In genomic region chr13:83582564-83582963, GRCm38 (mm10) we compare ENCODE assay signal across 34 mouse cellular contexts.
A peak's percentile ranks its signal among the peaks of the same experiment; 100 is the strongest.
DNase-seq lines count a peak whose midpoint lies in the region; ATAC-seq and TF ChIP-seq lines count a peak whose summit lies in the region.
"Had no signal": no experiment of that assay in that cellular context is flagged by ENCODE, and none has a peak within 500 bp of the region (broad histone marks: within the 10 kb centered on the region; RNA-seq: fewer than 3 reads in every experiment).

No protein-coding gene starts in this region.

- no peaks in the 10 kb centered on the region for H3K27me3 ChIP-seq in embryonic facial prominence, embryonic 11.5 days (ENCODE audit: control insufficient read depth, insufficient read depth, low read length)
- H3K27me3 ChIP-seq in embryonic facial prominence, embryonic 10.5 days (replicated peaks; ENCODE audit: low read depth, poor library complexity, severe bottlenecking) = no peaks in the 10 kb centered on the region
- no peaks in the 10 kb centered on the region for H3K27me3 ChIP-seq in kidney, adult 2 months (replicated peaks; ENCODE audit: control insufficient read depth, insufficient read depth, low read length)
- H3K27me3 ChIP-seq in liver, adult 2 months (ENCODE audit: control insufficient read depth, insufficient read depth, low read length) = no peaks in the 10 kb centered on the region
- H3K27me3 ChIP-seq in liver, embryonic 12.5 days (replicated peaks) = no peaks in the 10 kb centered on the region
- H3K27me3 ChIP-seq in forebrain, embryonic 15.5 days = no peaks in the 10 kb centered on the region
- H3K27me3 ChIP-seq: heart, embryonic 12.5 days; hindbrain, embryonic 12.5 days; intestine, embryonic 15.5 days; kidney, embryonic 15.5 days; limb, embryonic 12.5 days; liver, embryonic 13.5 days; lung, embryonic 15.5 days; neural tube, embryonic 15.5 days; stomach, embryonic 15.5 days had no signal

- no peak for TF ChIP-seq POLR2A in kidney, adult 2 months (IDR thresholded peaks at IDR 0.05; ENCODE audit: low read depth, low read length)
- no peak for TF ChIP-seq POLR2A in liver, adult 2 months (IDR thresholded peaks at IDR 0.05; ENCODE audit: extremely low read depth, insufficient read depth, low read length)

- H3K27ac ChIP-seq in embryonic facial prominence, embryonic 11.5 days (replicated peaks; ENCODE audit: low read depth, low read length) = no peak overlapping the region
- H3K27ac ChIP-seq in embryonic facial prominence, embryonic 10.5 days (replicated peaks) = no peak overlapping the region
- H3K27ac ChIP-seq in kidney, adult 2 months (ENCODE audit: insufficient read depth, low read depth, low read length) = no peak overlapping the region
- H3K27ac ChIP-seq in liver, adult 2 months (replicated peaks; ENCODE audit: insufficient read depth, low read depth, low read length) = no peak overlapping the region
- H3K27ac ChIP-seq in liver, embryonic 12.5 days = no peak overlapping the region
- H3K27ac ChIP-seq in forebrain, embryonic 15.5 days (replicated peaks) = no peak overlapping the region
- H3K27ac ChIP-seq: hindbrain, embryonic 12.5 days; hindbrain, postnatal 0 days; intestine, embryonic 15.5 days; kidney, embryonic 15.5 days; limb, embryonic 12.5 days; liver, embryonic 13.5 days; lung, embryonic 15.5 days; neural tube, embryonic 15.5 days; stomach, embryonic 15.5 days had no signal

- H3K36me3 ChIP-seq in embryonic facial prominence, embryonic 11.5 days (replicated peaks; ENCODE audit: control insufficient read depth, insufficient read depth, low read depth, low read length) = no peaks in the 10 kb centered on the region
- no peaks in the 10 kb centered on the region for H3K36me3 ChIP-seq in embryonic facial prominence, embryonic 10.5 days (replicated peaks)
- H3K36me3 ChIP-seq in kidney, adult 2 months (ENCODE audit: control insufficient read depth, insufficient read depth, low read length) = no peaks in the 10 kb centered on the region
- no peaks in the 10 kb centered on the region for H3K36me3 ChIP-seq in liver, adult 2 months (ENCODE audit: control insufficient read depth, insufficient read depth, low read length)
- H3K36me3 ChIP-seq in liver, embryonic 12.5 days = no peaks in the 10 kb centered on the region
- no peaks in the 10 kb centered on the region for H3K36me3 ChIP-seq in forebrain, embryonic 15.5 days
- H3K36me3 ChIP-seq: G1E; heart, embryonic 12.5 days; hindbrain, embryonic 12.5 days; intestine, embryonic 15.5 days; kidney, embryonic 15.5 days; limb, embryonic 12.5 days; liver, embryonic 13.5 days; lung, embryonic 15.5 days; neural tube, embryonic 15.5 days; stomach, embryonic 15.5 days had no signal

- TF ChIP-seq CTCF in kidney, adult 2 months (conservative IDR thresholded peaks at IDR 0.05; ENCODE audit: insufficient read depth, insufficient read length, low read depth, low read length) = no peak
- TF ChIP-seq CTCF in liver, adult 2 months (IDR thresholded peaks at IDR 0.05; ENCODE audit: low read depth, low read length) = no peak

- H3K79me2 ChIP-seq in liver, adult 2 months (ENCODE audit: control insufficient read depth, insufficient read depth, low read length) = no peaks in the 10 kb centered on the region

- peak; percentile 13 for DNase-seq in embryonic facial prominence, embryonic 11.5 days (ENCODE audit: low spot score)
- DNase-seq in embryonic facial prominence, embryonic 10.5 days (ENCODE audit: low spot score) = no peak
- DNase-seq in kidney, adult 2 months = peak; percentile 57
- DNase-seq in kidney, postnatal 14 days = no peak
- DNase-seq in liver, adult 2 months (ENCODE audit: extremely low read depth, low read depth, low spot score) = peak; percentile 4
- peak; percentile 26 for DNase-seq in 416B (ENCODE audit: low read depth)
- DNase-seq: adrenal gland, adult 8-10 months; cerebellum, adult 11 months; cerebellum, adult 9-10 months; cerebellum, postnatal 36 days; forebrain, postnatal 0 days; gastrocnemius, postnatal 14 days; heart, adult 18-20 months; heart, postnatal 10 days; kidney, postnatal 4 days; layer of hippocampus, adult 9-11 months; liver, embryonic 13.5 days; lung, postnatal 4 days; midbrain, embryonic 14.5 days; retina, postnatal 1 day; right cerebral cortex, postnatal 14 days had no signal

- H3K4me3 ChIP-seq in embryonic facial prominence, embryonic 11.5 days (ENCODE audit: low read depth, low read length) = no peak overlapping the region
- H3K4me3 ChIP-seq in embryonic facial prominence, embryonic 10.5 days = no peak overlapping the region
- no peak overlapping the region for H3K4me3 ChIP-seq in kidney, adult 2 months (ENCODE audit: insufficient read depth, low read depth, low read length)
- no peak overlapping the region for H3K4me3 ChIP-seq in liver, adult 2 months (ENCODE audit: insufficient read depth, low read depth, low read length)
- H3K4me3 ChIP-seq in liver, embryonic 12.5 days = no peak overlapping the region
- H3K4me3 ChIP-seq in forebrain, embryonic 15.5 days = no peak overlapping the region
- H3K4me3 ChIP-seq: erythroblast, embryonic 14.5 days; heart, embryonic 12.5 days; hindbrain, embryonic 12.5 days; intestine, embryonic 15.5 days; kidney, embryonic 15.5 days; limb, embryonic 12.5 days; liver, embryonic 13.5 days; lung, embryonic 15.5 days; neural tube, embryonic 15.5 days; stomach, embryonic 15.5 days had no signal

- H3K9ac ChIP-seq in embryonic facial prominence, embryonic 11.5 days (replicated peaks; ENCODE audit: low read length) = no peak overlapping the region
- H3K9ac ChIP-seq in liver, adult 2 months (ENCODE audit: low read depth, low read length) = no peak overlapping the region
- no peak overlapping the region for H3K9ac ChIP-seq in liver, embryonic 12.5 days
- H3K9ac ChIP-seq in forebrain, embryonic 15.5 days (replicated peaks) = no peak overlapping the region
- H3K9ac ChIP-seq: forebrain, postnatal 0 days; heart, embryonic 12.5 days; hindbrain, embryonic 12.5 days; intestine, embryonic 15.5 days; kidney, embryonic 15.5 days; limb, embryonic 12.5 days; liver, embryonic 13.5 days; lung, embryonic 15.5 days; neural tube, embryonic 15.5 days; stomach, embryonic 15.5 days had no signal

- H3K9me3 ChIP-seq in embryonic facial prominence, embryonic 11.5 days (replicated peaks; ENCODE audit: control insufficient read depth, low read length) = no peaks in the 10 kb centered on the region
- H3K9me3 ChIP-seq in embryonic facial prominence, embryonic 10.5 days = no peaks in the 10 kb centered on the region
- H3K9me3 ChIP-seq in liver, embryonic 12.5 days (replicated peaks) = no peaks in the 10 kb centered on the region
- H3K9me3 ChIP-seq in forebrain, embryonic 15.5 days = no peaks in the 10 kb centered on the region
- H3K9me3 ChIP-seq: G1E; heart, embryonic 12.5 days; hindbrain, embryonic 12.5 days; intestine, embryonic 15.5 days; kidney, embryonic 15.5 days; limb, embryonic 12.5 days; liver, embryonic 13.5 days; lung, embryonic 15.5 days; neural tube, embryonic 15.5 days; stomach, embryonic 15.5 days had no signal

- H3K4me1 ChIP-seq in embryonic facial prominence, embryonic 11.5 days (ENCODE audit: control insufficient read depth, insufficient read depth, low read length) = no peaks in the 10 kb centered on the region
- 0 out of 2 replicates have a peak, but pooled peaks cover 4% of the 10 kb centered on the region for H3K4me1 ChIP-seq in embryonic facial prominence, embryonic 10.5 days
- no peaks in the 10 kb centered on the region for H3K4me1 ChIP-seq in kidney, adult 2 months (ENCODE audit: control insufficient read depth, insufficient read depth, low read length)
- H3K4me1 ChIP-seq in liver, adult 2 months (ENCODE audit: control insufficient read depth, insufficient read depth, low read length) = no peaks in the 10 kb centered on the region
- H3K4me1 ChIP-seq in liver, embryonic 12.5 days = no peaks in the 10 kb centered on the region
- no peaks in the 10 kb centered on the region for H3K4me1 ChIP-seq in forebrain, embryonic 15.5 days
- H3K4me1 ChIP-seq: hindbrain, embryonic 12.5 days; intestine, embryonic 15.5 days; kidney, embryonic 15.5 days; limb, embryonic 12.5 days; liver, embryonic 13.5 days; lung, embryonic 15.5 days; neural tube, embryonic 15.5 days; stomach, embryonic 15.5 days had no signal

- 70% methylated on average over 1 of the region's 1 CpGs for WGBS in embryonic facial prominence, embryonic 11.5 days
- 78% methylated on average over 1 of the region's 1 CpGs for WGBS in embryonic facial prominence, embryonic 10.5 days
- 80% methylated on average over 1 of the region's 1 CpGs for WGBS in kidney, adult 2 months
- 82% methylated on average over 1 of the region's 1 CpGs for whole genome bisulfite sequencing in liver, adult 2 months
- 76% methylated on average over 1 of the region's 1 CpGs for WGBS in liver, embryonic 12.5 days (ENCODE audit: insufficient replicate concordance)
- WGBS in forebrain, embryonic 15.5 days = 97% methylated on average over 1 of the region's 1 CpGs

- no peak overlapping the region for H3K4me2 ChIP-seq in embryonic facial prominence, embryonic 11.5 days (ENCODE audit: low read depth, low read length)
- no peak overlapping the region for H3K4me2 ChIP-seq in liver, embryonic 12.5 days
- no peak overlapping the region for H3K4me2 ChIP-seq in forebrain, embryonic 15.5 days (replicated peaks)
- H3K4me2 ChIP-seq: heart, embryonic 12.5 days; hindbrain, embryonic 12.5 days; intestine, embryonic 15.5 days; kidney, embryonic 15.5 days; limb, embryonic 12.5 days; liver, embryonic 13.5 days; lung, embryonic 15.5 days; neural tube, embryonic 15.5 days; stomach, embryonic 15.5 days had no signal

- ATAC-seq in embryonic facial prominence, embryonic 11.5 days (replicated peaks; ENCODE audit: insufficient number of reproducible peaks, low FRiP score, low TSS enrichment, low read depth) = no peak
- ATAC-seq in liver, embryonic 12.5 days = no peak
- ATAC-seq in forebrain, embryonic 15.5 days (replicated peaks) = no peak
- ATAC-seq: forebrain, postnatal 0 days; hindbrain, postnatal 0 days; intestine, embryonic 15.5 days had no signal

Comparison
In these comparisons a context has a peak if more than half of its experiments do, and no peak if none do; other contexts are left out.
1. DNase-seq: peak in embryonic facial prominence, embryonic 11.5 days (single experiment), kidney, adult 2 months (single experiment), liver, adult 2 months (single experiment) and 416B (single experiment); none in embryonic facial prominence, embryonic 10.5 days (single experiment) and kidney, postnatal 14 days (single experiment).